Mouse (Mus musculus) MEL (cell line): ENCODE results near the gene Mcm6.

Experiments
- CTCF ChIP-seq, 3 experiments: IDR thresholded peaks in 2 of 3; conservative IDR thresholded peaks in 1 of 3; 2 replicates each; pipeline ENCODE4 v1.5.1; 2011 to 2012; ENCODE audit warnings: low read length in 3 of 3, low read depth in 2 of 3, mild to moderate bottlenecking in 2 of 3, improper control_type of control experiment in 1 of 3, inconsistent platforms in 1 of 3, mixed read lengths in 1 of 3, moderate library complexity in 1 of 3; ENCODE audit not compliant: control insufficient read depth in 1 of 3, insufficient read depth in 1 of 3, poor library complexity in 1 of 3, severe bottlenecking in 1 of 3
- ELF1 ChIP-seq: IDR thresholded peaks from 2 replicates; pipeline ENCODE4 v1.6.1; 2014; ENCODE audit warnings: low read depth, mild to moderate bottlenecking, inconsistent platforms, low read length, improper control_type of control experiment, moderate library complexity
- GATA1 ChIP-seq: IDR thresholded peaks from 2 replicates; pipeline ENCODE4 v1.6.1; 2011; ENCODE audit warnings: low read depth, low read length, improper control_type of control experiment
- POLR2AphosphoS2 ChIP-seq: IDR thresholded peaks from 2 replicates; pipeline ENCODE4 v1.6.1; 2011; ENCODE audit warnings: low read length, improper control_type of control experiment
- RAD21 ChIP-seq: IDR thresholded peaks from 2 replicates; pipeline ENCODE4 v1.6.1; 2011; ENCODE audit warnings: mild to moderate bottlenecking, low read depth, low read length, improper control_type of control experiment
- ZNF384 ChIP-seq: IDR thresholded peaks from 2 replicates; pipeline ENCODE4 v1.6.1; 2012; ENCODE audit warnings: low read depth, mild to moderate bottlenecking, inconsistent platforms, low read length, improper control_type of control experiment

GRCm38 (mm10) chr1:128303900-128304299 is 55.6 kb downstream of the Mcm6 start:
- TF ChIP-seq ZNF384 (no peak), GATA1 (no peak), CTCF (IDR thresholded peaks at IDR 0.05 in 2 of 3, conservative IDR thresholded peaks at IDR 0.05 in 1 of 3; ENCODE audit: control insufficient read depth in 1 of 3, insufficient read depth in 1 of 3, low read depth in 2 of 3, low read length in 3 of 3, poor library complexity in 1 of 3, severe bottlenecking in 1 of 3) (no peak), POLR2AphosphoS2 (no peak), RAD21 (no peak), ELF1 (no peak)
